Mouse (Mus musculus) left cerebral cortex, adult 2 months (tissue): Measurements from ENCODE around the gene Iqca. TPM values are rescaled to one million over a fixed set of nuclear protein-coding genes. Genes with fewer than 3 reads are reported as not detected.

Experiments
- DNase-seq, 2 experiments: peaks; one replicate each; pipeline ENCODE4 v3.0.0; 2021 to 2022; ENCODE audit warnings: low spot score in 2 of 2, mixed read lengths in 1 of 2; ENCODE audit errors: extremely low spot score in 1 of 2
- H3K27ac ChIP-seq: fragments of 200-600 bp; 2 replicates; pipeline ENCODE4 v1.8.1; 2022
- H3K4me3 ChIP-seq: fragments of 200-600 bp; 2 replicates; pipeline ENCODE4 v1.8.1; 2022
- CTCF ChIP-seq: fragments of 200-600 bp; IDR thresholded peaks from 2 replicates; pipeline ENCODE4 v1.8.1; 2022; ENCODE audit warnings: antibody characterized with exemption, mild to moderate bottlenecking, moderate library complexity
- intact Hi-C: fragments of 180-260 bp; cut with DNase I; formaldehyde crosslinking; loops from one replicate; pipeline ENCODE4 v1.15.1; 2025
- total RNA-seq, 2 experiments: library from RNA; stranded (reverse); gene quantifications; 2 replicates each; pipeline ENCODE4 v1.2.3; 2021

Iqca gene
- total RNA-seq, 2 experiments from 2014 or later, result 0.29 to 0.75 TPM

GRCm38 (mm10) chr1:90177565-90177964 is 24.4 kb upstream of the Iqca start:
- no peak overlapping the region for H3K4me3 ChIP-seq
- no peak for TF ChIP-seq CTCF
- H3K27ac ChIP-seq, result no peak overlapping the region
- DNase-seq, result no peak
- intact Hi-C loops, result no loop called here

- intact Hi-C loops, result no loop called here
- Histone ChIP-seq H3K27ac (no peak overlapping the region), H3K4me3 (no peak overlapping the region)
- TF ChIP-seq CTCF, result no peak
- DNase-seq, result no peak
Observed at GRCm38 (mm10) chr1:90176223-90176622, 23.0 kb upstream of the Iqca start.

GRCm38 (mm10) chr1:90174338-90174737 is 21.1 kb upstream of the Iqca start:
- intact Hi-C loops, result no loop called here
- H3K4me3 ChIP-seq, result no peak overlapping the region
- no peak overlapping the region for H3K27ac ChIP-seq
- TF ChIP-seq CTCF, result no peak
- DNase-seq, result no peak

- no peak for DNase-seq
- Histone ChIP-seq H3K4me3 (no peak overlapping the region), H3K27ac (no peak overlapping the region)
- intact Hi-C loops, result no loop called here
- no peak for TF ChIP-seq CTCF
Observed at GRCm38 (mm10) chr1:90164319-90164718, 11.1 kb upstream of the Iqca start.

- intact Hi-C loops, result no loop called here
- H3K27ac ChIP-seq, result no peak overlapping the region
- DNase-seq, result no peak
- no peak for TF ChIP-seq CTCF
- no peak overlapping the region for H3K4me3 ChIP-seq
Observed at GRCm38 (mm10) chr1:90163161-90163560, 10.0 kb upstream of the Iqca start.

- intact Hi-C loops, result no loop called here
Observed at GRCm38 (mm10) chr1:90162379-90162857, 9.2 kb upstream of the Iqca start.

GRCm38 (mm10) chr1:90161623-90162022 is 8.4 kb upstream of the Iqca start:
- DNase-seq, result no peak
- Histone ChIP-seq H3K4me3 (no peak overlapping the region), H3K27ac (no peak overlapping the region)
- intact Hi-C loops, result no loop called here
- TF ChIP-seq CTCF, result no peak

More at GRCm38 (mm10) chr1:90162379-90162857, 9.2 kb upstream of the Iqca start:
- Histone ChIP-seq H3K4me3 (no peak overlapping the region), H3K27ac (no peak overlapping the region)
- DNase-seq, result no peak
- no peak for TF ChIP-seq CTCF

- TF ChIP-seq CTCF, result peak; percentile 18
- DNase-seq, result no peak
- Histone ChIP-seq H3K4me3 (no peak overlapping the region), H3K27ac (no peak overlapping the region)
- intact Hi-C loops, result no loop called here
Observed at GRCm38 (mm10) chr1:90159927-90160326, 6.7 kb upstream of the Iqca start.

- no peak for TF ChIP-seq CTCF
- H3K27ac ChIP-seq, result no peak overlapping the region
- no peak for DNase-seq
- no peak overlapping the region for H3K4me3 ChIP-seq
- intact Hi-C loops, result no loop called here
Observed at GRCm38 (mm10) chr1:90156589-90156988, 3.4 kb upstream of the Iqca start.

- peak overlapping the region; percentile 28 for H3K4me3 ChIP-seq
- intact Hi-C loops, result no loop called here
- no peak overlapping the region for H3K27ac ChIP-seq
Observed at GRCm38 (mm10) chr1:90153787-90154186, 586 bp upstream of the Iqca start.

GRCm38 (mm10) chr1:90139729-90140128 is 13.5 kb downstream of the Iqca start:
- Histone ChIP-seq H3K27ac (no peak overlapping the region), H3K4me3 (no peak overlapping the region)
- intact Hi-C loops, result no loop called here
- TF ChIP-seq CTCF, result no peak
- no peak for DNase-seq

More at GRCm38 (mm10) chr1:90153787-90154186, 586 bp upstream of the Iqca start:
- no peak for DNase-seq
- TF ChIP-seq CTCF, result no peak

GRCm38 (mm10) chr1:90132402-90132801 is 20.8 kb downstream of the Iqca start:
- TF ChIP-seq CTCF, result no peak
- DNase-seq, result no peak
- Histone ChIP-seq H3K4me3 (no peak overlapping the region), H3K27ac (no peak overlapping the region)
- intact Hi-C loops, result no loop called here

GRCm38 (mm10) chr1:90131982-90132381 is 21.2 kb downstream of the Iqca start:
- intact Hi-C loops, result no loop called here
- no peak for TF ChIP-seq CTCF
- Histone ChIP-seq H3K27ac (no peak overlapping the region), H3K4me3 (no peak overlapping the region)
- no peak for DNase-seq
